ENCODE assay signal across 9 mouse cellular contexts in the genomic region with DNA sequence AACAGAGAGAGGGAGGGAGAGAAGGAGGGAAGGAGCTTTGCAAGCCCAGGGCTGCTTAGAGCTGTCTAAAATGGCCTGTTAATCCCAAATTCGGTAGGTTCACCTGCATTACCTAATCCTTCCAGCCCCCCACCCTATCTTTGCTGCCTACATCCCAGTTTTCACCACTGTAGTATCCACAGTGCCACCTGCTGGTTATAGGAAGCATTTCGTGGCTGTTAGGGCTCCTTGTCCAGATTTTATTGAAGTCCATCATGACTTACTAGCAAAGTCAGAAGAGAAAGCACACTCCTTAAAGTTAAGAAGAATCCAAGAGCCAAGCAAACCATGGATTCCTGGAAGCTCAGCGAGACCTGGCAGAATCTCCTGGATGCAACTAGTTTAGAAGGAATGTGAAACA.
A peak's percentile ranks its signal among the peaks of the same experiment; 100 is the strongest.
DNase-seq lines count a peak whose midpoint lies in the region; ATAC-seq lines count a peak whose summit lies in the region.
"Had no signal": no experiment of that assay in that cellular context is flagged by ENCODE, and none has a peak within 500 bp of the region (broad histone marks: within the 10 kb centered on the region; RNA-seq: fewer than 3 reads in every experiment).

No protein-coding gene starts in this region.

- 15% methylated on average over 3 of the region's 3 CpGs for WGBS in kidney, embryonic 16.5 days
- 16% methylated on average over 3 of the region's 3 CpGs for WGBS in liver, embryonic 12.5 days (ENCODE audit: insufficient replicate concordance)

- H3K9me3 ChIP-seq in kidney, embryonic 16.5 days (ENCODE audit: low read length), result no peaks in the 10 kb centered on the region
- H3K9me3 ChIP-seq in liver, embryonic 12.5 days (replicated peaks), result no peaks in the 10 kb centered on the region
- H3K9me3 ChIP-seq: neural tube, embryonic 12.5 days had no signal

- H3K4me2 ChIP-seq in kidney, embryonic 16.5 days (replicated peaks; ENCODE audit: low read depth, low read length), result no peak overlapping the region
- H3K4me2 ChIP-seq in liver, embryonic 12.5 days, result no peak overlapping the region
- H3K4me2 ChIP-seq: neural tube, embryonic 12.5 days had no signal

- peaks cover 14% of the 10 kb centered on the region for H3K4me1 ChIP-seq in kidney, embryonic 16.5 days (ENCODE audit: insufficient read depth, low read length)
- H3K4me1 ChIP-seq in liver, embryonic 12.5 days, result peaks cover 41% of the 10 kb centered on the region
- H3K4me1 ChIP-seq: neural tube, embryonic 12.5 days had no signal

- no peak overlapping the region for H3K27ac ChIP-seq in kidney, embryonic 16.5 days (ENCODE audit: low read length)
- H3K27ac ChIP-seq in liver, embryonic 12.5 days, result no peak overlapping the region; the same call in 1 of the 2 replicates
- H3K27ac ChIP-seq: neural tube, embryonic 12.5 days had no signal

- H3K36me3 ChIP-seq in kidney, embryonic 16.5 days (ENCODE audit: insufficient read depth, low read length), result no peaks in the 10 kb centered on the region
- H3K36me3 ChIP-seq in liver, embryonic 12.5 days, result no peaks in the 10 kb centered on the region
- H3K36me3 ChIP-seq: neural tube, embryonic 12.5 days had no signal

- no peak overlapping the region for H3K4me3 ChIP-seq in kidney, embryonic 16.5 days (ENCODE audit: low read length)
- no peak overlapping the region for H3K4me3 ChIP-seq in liver, embryonic 12.5 days
- H3K4me3 ChIP-seq: neural tube, embryonic 12.5 days had no signal

- no peaks in the 10 kb centered on the region for H3K27me3 ChIP-seq in kidney, embryonic 16.5 days (ENCODE audit: insufficient read depth, low read length)
- H3K27me3 ChIP-seq in liver, embryonic 12.5 days (replicated peaks), result no peaks in the 10 kb centered on the region
- H3K27me3 ChIP-seq: neural tube, embryonic 12.5 days had no signal

- peak; percentile 39; the same call in 1 of the 2 replicates for ATAC-seq in kidney, embryonic 16.5 days (ENCODE audit: low FRiP score, low TSS enrichment)
- 0 out of 2 replicates have a peak, but pooled peaks have one; percentile 27 for ATAC-seq in liver, embryonic 12.5 days

- peak; percentile 9 to 22 for DNase-seq in cerebellum, adult 18-20 months
- DNase-seq in cerebellum, adult 11 months, result no peak
- peak; percentile 21 to 31 for DNase-seq in urinary bladder, adult 18-20 months (ENCODE audit: low spot score in 2 of 2)
- no peak for DNase-seq in urinary bladder, adult 2 months (ENCODE audit: low spot score)
- peak; percentile 18 for DNase-seq in fibroblast of lung, adult 2 months (ENCODE audit: low read depth)
- DNase-seq in right cerebral cortex, postnatal 25 days, result peak; percentile 31

- no peak overlapping the region for H3K9ac ChIP-seq in kidney, embryonic 16.5 days (replicated peaks; ENCODE audit: low read length)
- no peak overlapping the region for H3K9ac ChIP-seq in liver, embryonic 12.5 days
- H3K9ac ChIP-seq: neural tube, embryonic 12.5 days had no signal

Comparison
In these comparisons a context has a peak if more than half of its experiments do, and no peak if none do; other contexts are left out.
1. DNase-seq: peak in cerebellum, adult 18-20 months (2 of 2), urinary bladder, adult 18-20 months (2 of 2), fibroblast of lung, adult 2 months (single experiment) and right cerebral cortex, postnatal 25 days (single experiment); none in cerebellum, adult 11 months (single experiment) and urinary bladder, adult 2 months (single experiment).